Mouse (Mus musculus): Measurements from ENCODE around the gene Rab4a. TPM values are rescaled to one million over a fixed set of nuclear protein-coding genes. Genes with fewer than 3 reads are reported as not detected.
"Not testable (repeated sequence)": the region's sequence is repeated elsewhere in the genome, so short reads cannot be mapped to it uniquely, and the experiment has no call there.

Rab4a gene
- polyA plus RNA-seq, 1 experiment, result 37.0 TPM

- DNase-seq (ENCODE audit: low spot score), result no peak
Measured at GRCm38 (mm10) chr8:123788416-123789170, 17.2 kb upstream of the Rab4a start.

- DNase-seq (ENCODE audit: low spot score), result no peak
Measured at GRCm38 (mm10) chr8:123789461-123789860, 16.3 kb upstream of the Rab4a start.

- peak; percentile 78 for DNase-seq (ENCODE audit: low spot score)
Measured at GRCm38 (mm10) chr8:123789970-123790369, 15.8 kb upstream of the Rab4a start.

GRCm38 (mm10) chr8:123791101-123791844 is 14.5 kb upstream of the Rab4a start:
- no peak for DNase-seq (ENCODE audit: low spot score)

- no peak for DNase-seq (ENCODE audit: low spot score)
Measured at GRCm38 (mm10) chr8:123791845-123792225, 13.9 kb upstream of the Rab4a start.

- no peak for DNase-seq (ENCODE audit: low spot score)
Measured at GRCm38 (mm10) chr8:123793900-123794299, 11.9 kb upstream of the Rab4a start.

- DNase-seq (ENCODE audit: low spot score), result no peak
Measured at GRCm38 (mm10) chr8:123794766-123795165, 11.0 kb upstream of the Rab4a start.

GRCm38 (mm10) chr8:123796758-123797157 is 9.0 kb upstream of the Rab4a start:
- no peak for DNase-seq (ENCODE audit: low spot score)

- no peak for DNase-seq (ENCODE audit: low spot score)
Measured at GRCm38 (mm10) chr8:123797928-123798327, 7.9 kb upstream of the Rab4a start.

GRCm38 (mm10) chr8:123799434-123799833 is 6.4 kb upstream of the Rab4a start:
- DNase-seq (ENCODE audit: low spot score), result no peak

GRCm38 (mm10) chr8:123799885-123800284 is 5.9 kb upstream of the Rab4a start:
- no peak for DNase-seq (ENCODE audit: low spot score)

- DNase-seq (ENCODE audit: low spot score), result no peak
Measured at GRCm38 (mm10) chr8:123800867-123801266, 4.9 kb upstream of the Rab4a start.

- DNase-seq (ENCODE audit: low spot score), result no peak
Measured at GRCm38 (mm10) chr8:123801538-123801937, 4.2 kb upstream of the Rab4a start.

- DNase-seq (ENCODE audit: low spot score), result no peak
Measured at GRCm38 (mm10) chr8:123803639-123804038, 2.1 kb upstream of the Rab4a start.

GRCm38 (mm10) chr8:123804586-123804985 is 1.2 kb upstream of the Rab4a start:
- no peak for DNase-seq (ENCODE audit: low spot score)

GRCm38 (mm10) chr8:123805209-123805717 is 522 bp upstream of the Rab4a start:
- DNase-seq (ENCODE audit: low spot score), result no peak

GRCm38 (mm10) chr8:123806374-123806935 is 670 bp downstream of the Rab4a start:
- DNase-seq (ENCODE audit: low spot score), result no peak

- DNase-seq (ENCODE audit: low spot score), result no peak
Measured at GRCm38 (mm10) chr8:123807024-123807431, 1.2 kb downstream of the Rab4a start.

- DNase-seq (ENCODE audit: low spot score), result no peak
Measured at GRCm38 (mm10) chr8:123807852-123808573, 2.2 kb downstream of the Rab4a start.

GRCm38 (mm10) chr8:123808671-123809070 is 2.9 kb downstream of the Rab4a start:
- DNase-seq (ENCODE audit: low spot score), result no peak

GRCm38 (mm10) chr8:123809342-123809741 is 3.6 kb downstream of the Rab4a start:
- not testable (repeated sequence) for DNase-seq (ENCODE audit: low spot score)

- no peak for DNase-seq (ENCODE audit: low spot score)
Measured at GRCm38 (mm10) chr8:123812227-123812626, 6.4 kb downstream of the Rab4a start.

Data from urinary bladder, adult 2 months (tissue).